Mouse (Mus musculus): ENCODE results near the gene Tctn1.

The Tctn1 gene

GRCm38 (mm10) chr5:122263933-122264905 lies at the start of gene Tctn1:
Gene Tctn1, minus strand, starts transcription at chr5:122264460.
- in situ Hi-C loops (cut with MboI; ENCODE audit: low sequenced_read_pairs) = no loop called here

- in situ Hi-C loops (cut with MboI; ENCODE audit: low sequenced_read_pairs) = no loop called here
Measured at GRCm38 (mm10) chr5:122312942-122313684, 48.9 kb upstream of the Tctn1 start.

DNA sequence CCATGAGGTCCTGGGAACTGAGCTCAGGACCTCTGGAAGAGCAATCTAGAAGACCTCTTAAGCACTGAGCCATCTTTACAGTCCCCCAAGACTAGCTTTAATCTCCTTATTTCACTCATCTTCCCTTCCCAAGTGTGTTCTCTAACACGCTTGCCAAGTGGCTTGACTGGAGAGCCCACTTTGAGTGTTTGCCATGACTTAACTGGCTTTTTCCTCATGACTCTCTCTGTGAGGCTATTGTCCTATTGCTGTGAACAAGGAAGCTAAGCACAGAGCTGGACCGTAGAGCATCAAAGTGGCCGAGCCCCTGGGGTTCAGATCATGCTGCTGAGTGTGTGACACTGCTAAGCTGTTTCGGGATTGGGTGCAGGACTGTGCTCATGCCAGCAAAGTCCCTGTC lies 48.1 kb upstream of the Tctn1 start:
- in situ Hi-C loops (cut with MboI; ENCODE audit: low sequenced_read_pairs) = no loop called here

DNA sequence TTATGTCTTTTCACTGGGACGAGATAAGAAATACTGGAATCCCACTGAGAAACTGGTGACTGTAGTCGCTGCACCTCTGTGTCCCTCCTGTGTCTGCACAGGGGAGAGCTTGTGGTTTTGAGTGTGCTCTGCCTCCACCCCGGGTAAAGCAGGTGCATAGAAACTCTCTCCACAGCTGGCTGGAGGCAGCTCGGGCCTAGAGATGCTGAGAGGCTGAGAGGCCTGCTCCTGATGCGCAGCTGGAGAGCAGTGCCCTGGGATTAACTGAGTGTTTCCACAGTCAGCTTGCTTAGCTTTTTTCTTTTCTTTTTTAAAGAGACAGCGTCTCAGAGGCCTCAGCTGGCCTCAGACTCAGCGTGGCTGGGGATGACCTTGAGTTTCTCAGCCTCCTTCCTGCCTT lies 47.4 kb upstream of the Tctn1 start:
- in situ Hi-C loops (cut with MboI; ENCODE audit: low sequenced_read_pairs) = no loop called here

- in situ Hi-C loops (cut with MboI; ENCODE audit: low sequenced_read_pairs) = no loop called here
Measured at GRCm38 (mm10) chr5:122310699-122311098, 46.4 kb upstream of the Tctn1 start.

DNA sequence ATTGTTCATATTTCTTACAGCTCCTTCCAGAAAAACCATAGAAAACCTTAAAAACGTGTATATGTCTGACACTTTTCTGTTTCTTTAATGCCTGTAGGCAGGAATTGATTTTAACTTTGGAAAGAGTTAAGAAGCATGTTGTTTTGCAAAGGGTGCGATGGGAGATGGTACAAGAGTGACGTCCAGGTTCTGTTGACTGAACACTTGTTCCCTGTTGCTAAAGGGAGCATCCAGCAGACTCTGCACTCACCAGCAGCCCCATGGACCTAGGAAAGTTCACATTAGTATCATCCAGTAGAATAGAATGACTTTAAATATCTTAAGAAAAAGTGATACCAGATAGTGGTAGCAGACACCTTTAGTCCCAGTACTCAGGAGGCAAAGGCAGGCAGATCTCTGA lies 42.3 kb upstream of the Tctn1 start:
- in situ Hi-C loops (cut with MboI; ENCODE audit: low sequenced_read_pairs) = no loop called here

DNA sequence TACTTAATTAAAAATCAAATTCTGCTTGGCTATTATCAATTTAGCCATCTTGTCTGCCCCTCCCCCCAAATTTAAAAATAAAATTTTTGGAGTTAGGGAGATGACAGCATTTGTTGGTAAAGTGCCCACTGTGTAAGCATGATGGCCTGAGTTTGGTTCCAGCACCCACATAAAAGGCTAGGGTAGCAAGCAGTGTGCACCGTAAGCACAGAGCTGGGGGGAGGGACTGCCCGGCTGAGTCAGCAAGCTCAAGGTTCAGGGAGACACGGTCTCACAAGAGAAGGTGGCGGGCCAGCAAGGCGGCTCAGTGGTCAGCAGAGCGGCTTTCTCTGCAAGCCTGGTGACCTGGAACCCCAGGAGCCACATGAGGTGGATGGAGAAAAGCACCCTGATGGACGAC lies 41.2 kb upstream of the Tctn1 start:
- in situ Hi-C loops (cut with MboI; ENCODE audit: low sequenced_read_pairs) = no loop called here

DNA sequence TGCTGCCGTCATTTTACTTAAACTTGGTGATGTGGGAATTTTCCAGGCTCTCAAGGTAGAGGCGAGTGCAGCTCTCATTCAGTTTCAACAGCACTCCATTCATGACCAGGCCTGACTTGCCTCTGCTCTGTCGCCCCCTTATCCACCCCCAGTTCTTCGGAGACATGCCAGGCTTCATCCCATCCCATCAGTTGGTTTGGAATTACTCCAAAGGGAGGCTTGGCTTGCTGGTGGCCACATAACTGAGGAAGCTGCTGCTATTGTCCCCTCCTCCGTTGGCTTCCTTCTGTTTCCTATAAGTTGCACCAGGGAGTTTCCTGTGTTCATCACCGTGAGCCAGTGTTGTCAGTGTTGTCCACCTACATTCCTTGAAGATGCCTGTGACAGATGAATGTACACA lies 40.3 kb upstream of the Tctn1 start:
- in situ Hi-C loops (cut with MboI; ENCODE audit: low sequenced_read_pairs) = no loop called here

- in situ Hi-C loops (cut with MboI; ENCODE audit: low sequenced_read_pairs) = no loop called here
Measured at GRCm38 (mm10) chr5:122303937-122304336, 39.7 kb upstream of the Tctn1 start.

DNA sequence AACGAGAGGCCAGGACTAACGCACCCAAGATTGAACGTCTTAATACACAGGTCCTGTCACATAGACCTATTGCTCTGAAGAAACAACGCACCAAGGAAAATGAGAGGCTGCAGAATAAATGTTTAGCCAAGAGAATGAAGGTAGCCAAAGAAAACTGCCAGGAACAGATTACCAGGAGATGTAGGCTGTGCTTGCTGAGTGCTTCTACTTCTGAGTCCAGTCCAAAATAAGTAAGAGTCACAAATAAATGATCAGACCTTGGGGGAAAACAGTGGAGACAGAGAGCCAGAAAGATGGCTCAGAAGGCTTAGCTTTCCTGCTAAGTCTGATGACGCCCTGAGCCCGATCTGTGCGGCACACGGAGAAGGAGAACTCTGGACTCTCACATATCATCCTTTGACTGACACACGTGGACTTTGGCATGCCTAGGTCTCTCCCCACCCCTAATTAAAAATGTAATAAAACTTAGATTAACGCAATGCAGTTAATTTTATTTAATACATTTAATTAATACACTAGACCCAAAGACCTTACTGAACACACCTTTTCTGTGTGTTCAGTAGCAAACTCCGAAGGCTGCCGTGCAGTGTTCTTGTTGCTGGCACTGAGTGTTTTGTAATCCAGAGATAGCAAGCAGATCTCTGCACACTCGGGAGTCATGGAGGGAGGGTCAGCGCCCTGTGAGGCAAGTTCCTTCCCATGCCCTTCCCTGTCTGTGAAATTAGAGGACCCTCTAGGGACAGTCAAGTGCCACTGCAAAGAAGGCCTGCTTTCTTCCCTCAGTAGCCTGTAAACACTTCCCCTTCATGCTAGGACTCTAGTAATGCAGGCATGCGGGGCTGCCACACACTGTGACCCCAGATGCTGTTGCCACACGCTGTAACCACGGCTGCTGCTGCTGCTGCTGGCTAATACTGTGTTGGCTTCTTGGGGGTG lies 38.8 kb upstream of the Tctn1 start:
- in situ Hi-C loops (cut with MboI; ENCODE audit: low sequenced_read_pairs) = no loop called here

DNA sequence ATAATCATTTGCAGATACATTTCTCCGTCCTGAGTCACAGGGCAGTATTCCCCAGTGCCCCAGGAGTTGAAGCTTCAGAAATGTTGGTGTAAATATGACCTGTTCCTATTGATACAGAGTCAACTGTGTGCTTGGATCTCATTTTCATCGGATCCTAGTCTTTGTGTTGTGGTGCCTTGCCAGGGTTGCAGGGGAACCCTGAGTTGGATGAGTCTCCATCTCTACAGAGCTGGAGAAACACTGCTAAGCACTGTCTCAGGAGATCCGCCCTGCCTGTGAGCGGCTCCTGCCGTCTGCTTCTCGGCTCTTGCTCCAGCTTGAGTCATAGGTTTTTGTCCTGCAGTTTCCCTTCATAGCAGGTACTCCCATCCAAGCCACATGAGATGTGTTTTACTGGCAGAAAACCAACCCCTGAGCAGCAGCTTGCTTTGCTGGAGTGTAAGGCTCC lies 35.8 kb upstream of the Tctn1 start:
- in situ Hi-C loops (cut with MboI; ENCODE audit: low sequenced_read_pairs) = no loop called here

DNA sequence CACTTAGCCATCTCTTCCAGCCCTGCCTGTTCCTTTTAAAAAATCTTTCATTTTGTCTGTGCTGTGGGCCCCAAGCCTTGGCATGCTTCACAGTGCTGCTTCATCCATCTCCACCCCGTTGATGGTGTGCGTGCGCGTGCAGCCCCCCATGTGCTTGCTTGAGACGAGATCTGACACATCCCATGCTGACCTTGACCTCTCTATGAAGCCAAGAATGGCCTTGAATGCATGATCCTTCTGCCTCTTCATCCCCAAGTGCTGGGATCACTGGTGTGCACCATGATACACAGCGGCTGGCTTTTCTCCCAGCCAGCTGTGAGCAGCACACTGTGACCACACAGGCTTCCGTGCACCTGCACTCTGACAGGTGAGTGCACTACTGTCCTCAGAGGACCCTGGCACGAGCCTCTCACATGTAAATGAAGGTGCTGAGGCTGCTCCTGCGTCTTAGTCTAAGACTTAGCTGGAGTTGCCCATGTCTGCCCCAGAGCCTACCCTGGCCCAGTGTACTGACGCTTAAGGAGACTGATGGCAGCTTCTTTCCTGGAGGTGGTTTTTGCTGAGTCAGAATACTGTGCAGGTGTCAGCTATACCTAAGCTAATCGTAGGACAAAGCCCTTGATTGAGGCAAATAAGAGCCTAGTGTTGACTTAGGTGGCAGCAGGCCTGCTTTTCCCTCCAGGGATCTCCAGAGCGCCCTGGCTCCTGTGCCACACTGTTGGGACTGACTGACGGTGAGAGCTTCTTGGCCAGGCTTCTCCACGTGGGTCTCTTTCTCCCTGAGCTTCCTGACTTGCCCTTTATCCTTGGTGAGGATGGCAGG lies 31.1 kb upstream of the Tctn1 start:
- in situ Hi-C loops (cut with MboI; ENCODE audit: low sequenced_read_pairs) = no loop called here

DNA sequence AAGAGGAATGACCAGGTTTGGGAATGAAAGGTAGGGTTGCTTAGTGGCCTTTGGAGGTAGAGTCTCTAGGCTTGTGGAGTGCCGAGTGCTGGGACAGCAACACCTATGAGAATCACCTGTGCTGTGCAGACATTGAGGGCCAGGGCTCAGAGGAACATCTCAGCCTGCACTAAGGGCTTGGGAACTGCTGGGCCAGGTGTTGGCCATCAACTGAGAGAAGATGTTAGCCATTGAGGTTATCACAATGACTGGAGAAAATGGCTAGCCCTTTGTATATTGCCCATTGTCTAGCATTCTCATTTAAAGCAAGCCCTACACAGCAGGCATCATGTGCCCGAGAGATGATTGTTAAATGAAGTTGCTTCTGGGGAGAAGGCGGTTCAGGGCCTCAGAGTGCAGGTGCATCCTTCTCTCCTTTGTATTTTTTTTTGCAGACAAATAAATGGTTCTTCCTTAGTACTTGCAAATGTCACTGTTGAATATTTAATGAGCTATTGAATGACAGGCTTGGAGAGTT lies 30.0 kb upstream of the Tctn1 start:
- in situ Hi-C loops (cut with MboI; ENCODE audit: low sequenced_read_pairs) = no loop called here

GRCm38 (mm10) chr5:122293131-122293530 lies 28.9 kb upstream of the Tctn1 start:
- in situ Hi-C loops (cut with MboI; ENCODE audit: low sequenced_read_pairs) = no loop called here

DNA sequence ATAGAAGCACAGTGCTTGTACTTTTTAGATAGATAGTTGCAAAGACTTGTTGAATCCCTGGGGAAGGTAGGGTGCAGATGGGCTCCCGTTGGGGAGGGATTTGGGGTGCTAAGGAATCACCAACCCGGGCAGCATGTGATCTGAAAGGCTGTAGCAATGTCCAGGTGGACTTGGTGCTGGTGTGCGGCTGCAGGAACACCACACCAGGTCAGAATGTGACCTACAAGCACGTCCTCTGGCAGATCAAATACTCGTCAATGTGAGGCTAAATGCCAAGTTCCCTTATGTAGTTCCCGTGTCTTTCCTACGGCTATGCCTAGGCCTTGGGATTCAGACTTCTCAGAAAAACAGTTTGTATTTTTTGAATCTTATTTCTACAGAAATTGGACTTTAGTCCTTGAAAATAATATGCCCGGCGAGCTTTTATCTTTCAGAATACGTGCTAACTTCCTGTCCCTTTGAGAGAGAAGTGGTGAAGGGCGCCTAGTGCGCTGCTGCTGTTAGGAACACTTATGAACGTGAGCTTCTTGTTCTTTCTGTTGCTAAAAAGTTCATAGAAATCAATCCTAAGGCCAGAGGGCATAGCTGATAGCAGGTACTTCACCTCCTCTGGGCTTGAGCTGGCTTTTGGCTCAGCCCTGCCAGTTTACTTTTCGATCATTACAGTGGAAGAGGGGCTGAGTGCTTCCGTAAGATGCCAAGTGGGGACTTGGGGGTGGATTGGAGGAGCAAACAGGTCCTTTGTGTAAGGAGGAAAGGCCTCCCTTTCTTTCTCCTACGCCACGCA lies 27.5 kb upstream of the Tctn1 start:
- in situ Hi-C loops (cut with MboI; ENCODE audit: low sequenced_read_pairs) = no loop called here

DNA sequence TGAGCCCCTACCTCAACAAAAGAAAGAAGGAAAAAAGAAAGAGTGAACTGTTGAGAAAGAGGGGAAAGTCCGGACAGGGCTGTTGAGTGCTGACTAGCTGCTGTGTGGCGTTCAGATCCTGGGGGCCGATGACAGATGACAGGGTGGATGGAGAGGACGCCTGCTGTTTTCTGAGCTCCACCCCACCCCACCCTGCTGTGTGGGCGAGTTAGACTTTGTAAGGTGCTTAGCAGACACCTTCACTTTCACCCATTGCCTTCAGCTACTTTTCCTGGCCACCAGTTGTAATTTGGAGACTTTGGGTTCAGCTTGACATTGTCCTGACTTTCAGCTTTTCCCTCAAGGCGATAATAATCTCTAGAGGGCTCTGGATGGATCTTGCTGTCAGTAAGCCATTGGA lies 26.9 kb upstream of the Tctn1 start:
- in situ Hi-C loops (cut with MboI; ENCODE audit: low sequenced_read_pairs) = no loop called here

- in situ Hi-C loops (cut with MboI; ENCODE audit: low sequenced_read_pairs) = no loop called here
Measured at GRCm38 (mm10) chr5:122288147-122288811, 24.0 kb upstream of the Tctn1 start.

GRCm38 (mm10) chr5:122287026-122287425 lies 22.8 kb upstream of the Tctn1 start:
- in situ Hi-C loops (cut with MboI; ENCODE audit: low sequenced_read_pairs) = no loop called here

Measured in CH12F3 (cell line).